Mouse (Mus musculus) layer of hippocampus, adult 9-10 months (tissue): ENCODE results near the gene Ranbp3.

Experiments
- DNase-seq: peaks from one replicate; pipeline ENCODE4 v3.0.0; 2022; ENCODE audit warnings: low spot score

Ranbp3 gene

GRCm38 (mm10) chr17:56673647-56674416 lies 738 bp downstream of the Ranbp3 start:
- DNase-seq, result no peak

- DNase-seq, result no peak
These were observed 8.7 kb downstream of the Ranbp3 start for GRCm38 (mm10) chr17:56681791-56682190.

- DNase-seq, result no peak
These were observed 9.8 kb downstream of the Ranbp3 start for GRCm38 (mm10) chr17:56682880-56683279.

GRCm38 (mm10) chr17:56683546-56684140 lies 10.5 kb downstream of the Ranbp3 start:
- DNase-seq, result no peak

- DNase-seq, result no peak
These were observed 11.6 kb downstream of the Ranbp3 start for GRCm38 (mm10) chr17:56684649-56685048.

- DNase-seq, result no peak
These were observed 13.7 kb downstream of the Ranbp3 start for GRCm38 (mm10) chr17:56686801-56687200.

- no peak for DNase-seq
These were observed 15.0 kb downstream of the Ranbp3 start for GRCm38 (mm10) chr17:56688045-56688444.

- DNase-seq, result no peak
These were observed 15.6 kb downstream of the Ranbp3 start for GRCm38 (mm10) chr17:56688689-56689088.

- DNase-seq, result no peak
These were observed 20.3 kb downstream of the Ranbp3 start for GRCm38 (mm10) chr17:56693395-56693794.

- peak; percentile 52 for DNase-seq
These were observed 20.8 kb downstream of the Ranbp3 start for GRCm38 (mm10) chr17:56693851-56694310.

- no peak for DNase-seq
These were observed 27.4 kb downstream of the Ranbp3 start for GRCm38 (mm10) chr17:56700451-56700850.

- no peak for DNase-seq
These were observed 29.9 kb downstream of the Ranbp3 start for GRCm38 (mm10) chr17:56703038-56703437.

- DNase-seq, result no peak
These were observed 33.4 kb downstream of the Ranbp3 start for GRCm38 (mm10) chr17:56706515-56706914.

- no peak for DNase-seq
These were observed 35.6 kb downstream of the Ranbp3 start for GRCm38 (mm10) chr17:56708692-56709091.

- no peak for DNase-seq
These were observed 36.6 kb downstream of the Ranbp3 start for GRCm38 (mm10) chr17:56709708-56710107.

GRCm38 (mm10) chr17:56715360-56715759 lies 42.3 kb downstream of the Ranbp3 start:
- DNase-seq, result no peak

GRCm38 (mm10) chr17:56715914-56716654 lies 43.0 kb downstream of the Ranbp3 start:
- no peak for DNase-seq

- peak; percentile 97 for DNase-seq
These were observed 43.7 kb downstream of the Ranbp3 start for GRCm38 (mm10) chr17:56716655-56717362.

GRCm38 (mm10) chr17:56717363-56718058 lies 44.4 kb downstream of the Ranbp3 start, which contains the start of the genes Ndufa11 and Vmac:
Gene Ndufa11 (plus strand): TSS chr17:56717767.
Gene Vmac (minus strand): TSS chr17:56718022.
- peak; percentile 89 for DNase-seq

GRCm38 (mm10) chr17:56722441-56722840 lies 49.3 kb downstream of the Ranbp3 start:
- DNase-seq, result no peak

GRCm38 (mm10) chr17:56723419-56724161 lies 50.5 kb downstream of the Ranbp3 start:
- no peak for DNase-seq
